Mouse (Mus musculus) kidney, adult 2 months (tissue): ENCODE measurements around the gene Nadk2.

ENCODE experiments used
- CTCF ChIP-seq: fragments of 200-500 bp; conservative IDR thresholded peaks from 2 replicates; pipeline ENCODE4 v1.5.1; 2011; ENCODE audit warnings: low read depth, mild to moderate bottlenecking, control low read depth, low read length, moderate library complexity, mixed read lengths; ENCODE audit not compliant: insufficient read depth, insufficient read length
- POLR2A ChIP-seq: fragments of 200-500 bp; IDR thresholded peaks from one replicate; pipeline ENCODE4 v1.6.1; 2011; ENCODE audit warnings: low read depth, low read length, control low read depth

DNA sequence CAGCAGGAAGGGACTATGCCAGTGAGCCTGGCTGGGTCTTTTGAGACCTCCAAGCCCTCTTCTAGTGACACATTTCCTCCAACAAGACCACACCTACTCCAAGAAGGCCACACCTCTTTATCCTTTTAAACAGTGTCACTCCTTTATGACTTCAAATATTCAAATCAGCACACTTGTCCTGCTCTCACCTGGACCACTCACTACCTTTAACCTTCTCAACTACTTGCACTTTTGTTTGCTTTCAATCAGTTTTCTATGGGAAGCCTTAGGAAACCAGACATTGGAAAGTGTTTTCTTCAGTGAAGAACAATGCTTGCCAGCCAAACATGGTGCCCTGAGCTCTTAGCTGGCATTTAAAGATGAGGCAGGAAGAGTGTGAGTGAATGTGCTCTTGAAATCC is 84.3 kb downstream of the Nadk2 start, which contains the start of gene Skp2:
- TF ChIP-seq CTCF (no peak), POLR2A (no peak)
